Mouse (Mus musculus) CD4-positive, CD25-positive, alpha-beta regulatory T cell, adult 2 months (primary cell): Measurements from ENCODE around the gene Tmem127.
"Not testable (repeated sequence)": the region's sequence is repeated elsewhere in the genome, so short reads cannot be mapped to it uniquely, and the experiment has no call there.

Experiments used
- DNase-seq: peaks from one replicate; pipeline ENCODE4 v3.0.0-alpha.2; 2012; ENCODE audit warnings: low read depth, low spot score

The Tmem127 gene

DNA sequence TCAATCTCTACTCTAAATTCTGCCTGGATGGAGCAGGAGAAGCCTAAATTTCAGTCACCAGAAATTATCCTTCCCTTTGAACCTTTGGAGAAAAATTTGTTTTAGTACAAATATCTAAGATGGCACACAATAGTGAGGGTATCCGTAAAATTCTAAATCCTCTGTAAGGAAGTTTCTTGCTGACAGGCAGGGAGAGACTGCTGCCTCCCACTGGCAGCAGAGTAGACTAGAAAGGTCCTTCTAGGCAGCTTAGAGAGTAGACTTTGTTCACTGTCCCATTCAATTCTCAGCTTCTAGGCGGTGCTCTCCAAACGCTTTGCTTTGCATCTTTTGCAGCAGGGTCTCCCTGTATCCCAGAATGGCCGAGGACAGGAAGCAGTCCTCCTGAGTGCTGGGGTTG lies 20.1 kb downstream of the Tmem127 start:
- DNase-seq = no peak

DNA sequence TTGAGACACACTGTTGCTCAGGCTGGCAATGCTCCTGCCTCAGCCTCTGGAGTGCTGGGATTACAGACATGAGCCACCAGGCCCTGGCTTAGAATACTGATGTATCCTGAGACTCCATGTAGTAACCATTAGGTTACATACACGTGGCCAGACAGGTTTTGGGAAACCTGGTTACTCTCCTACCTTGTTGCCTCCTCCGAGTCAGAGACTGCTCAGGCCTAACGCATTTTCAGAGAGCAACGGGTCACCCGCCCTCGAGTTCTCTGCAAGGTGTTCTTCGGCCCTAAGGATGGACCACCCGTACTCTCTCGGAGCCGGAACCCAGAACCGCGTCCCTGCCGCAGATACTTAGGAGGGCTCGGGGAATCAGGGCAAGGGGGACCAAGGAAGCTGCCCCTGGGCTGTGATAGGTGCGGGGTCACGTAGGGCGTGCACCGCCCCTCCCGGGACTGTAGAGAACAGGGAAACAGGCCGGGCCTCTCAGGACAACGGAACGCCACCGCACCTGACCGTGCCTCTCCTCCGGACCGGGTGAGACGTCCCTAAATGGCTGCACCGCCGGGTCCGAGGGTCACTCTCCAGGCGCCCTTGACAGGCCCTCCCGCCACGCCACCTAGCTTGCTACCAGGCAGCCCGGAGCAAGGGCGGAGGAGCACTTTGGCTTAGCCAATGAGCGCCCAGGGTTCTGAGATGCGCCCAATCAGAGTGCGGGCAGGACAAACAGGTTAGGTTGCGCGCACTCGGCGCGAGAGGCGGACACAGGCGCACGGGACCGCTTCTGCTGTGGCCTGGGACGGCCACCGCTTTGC lies 22.0 kb downstream of the Tmem127 start, which contains the start of gene Stard7:
Gene Stard7 (plus strand): TSS at position 728 of the 809 bp plus-strand sequence.
- DNase-seq = peak; percentile 97

DNA sequence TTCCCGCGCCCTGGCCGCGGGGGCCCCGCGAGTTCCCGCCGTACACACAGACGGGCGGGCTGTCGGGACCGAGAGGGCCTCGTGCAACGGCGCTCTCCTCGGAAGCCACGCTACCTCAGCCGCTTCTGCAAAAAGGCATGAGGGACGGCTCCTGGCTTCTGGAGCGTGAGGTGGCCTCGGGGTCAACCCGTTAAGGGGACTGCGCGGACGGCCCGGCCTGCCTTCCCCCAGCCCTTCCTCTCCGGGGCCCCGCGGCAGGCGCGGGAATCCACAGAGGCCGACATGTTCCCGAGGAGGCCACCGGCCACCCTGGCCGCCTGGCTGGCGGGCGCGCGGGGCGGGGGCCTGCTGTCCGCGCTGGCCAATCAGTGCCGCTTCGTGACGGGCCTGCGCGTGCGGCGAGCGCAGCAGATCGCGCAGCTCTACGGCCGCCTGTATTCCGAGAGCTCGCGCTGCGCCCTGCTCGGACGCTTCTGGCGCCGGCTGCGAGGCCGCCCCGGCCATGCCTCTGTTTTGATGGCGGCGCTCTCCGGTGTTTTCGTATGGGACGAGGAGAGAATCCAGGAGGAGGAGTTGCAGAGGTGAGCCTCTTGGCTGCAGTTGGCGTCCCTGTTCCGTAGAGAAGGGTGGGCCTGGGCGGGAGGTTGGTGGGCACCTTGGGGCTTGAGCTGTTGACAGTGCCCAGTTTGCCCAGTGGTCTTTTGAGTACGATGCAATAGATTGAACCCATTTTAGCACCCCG lies 22.8 kb downstream of the Tmem127 start:
- DNase-seq = peak; percentile 89

DNA sequence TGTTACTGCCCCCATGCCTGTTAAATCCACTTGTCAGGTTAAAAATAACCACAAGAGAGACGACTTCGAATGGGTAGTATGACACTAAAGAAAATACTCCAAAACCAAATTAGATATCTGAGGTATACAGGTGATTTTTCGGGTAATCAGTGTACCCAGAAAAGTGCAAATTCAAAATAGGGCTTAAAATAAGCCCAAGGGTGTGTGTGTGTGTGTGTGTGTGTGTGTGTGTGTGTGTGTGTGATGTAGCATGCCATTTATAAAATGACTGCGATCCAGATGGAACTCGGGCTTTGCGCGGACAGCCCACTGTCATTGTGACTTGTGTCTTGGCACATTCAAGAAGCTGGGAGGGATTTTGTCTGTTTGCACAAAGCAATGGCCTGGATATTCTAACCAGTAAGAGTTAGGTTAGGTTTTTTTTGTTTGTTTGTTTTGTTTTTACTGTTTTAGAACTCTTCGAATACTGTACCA lies 23.4 kb downstream of the Tmem127 start:
- peak; percentile 40 for DNase-seq

DNA sequence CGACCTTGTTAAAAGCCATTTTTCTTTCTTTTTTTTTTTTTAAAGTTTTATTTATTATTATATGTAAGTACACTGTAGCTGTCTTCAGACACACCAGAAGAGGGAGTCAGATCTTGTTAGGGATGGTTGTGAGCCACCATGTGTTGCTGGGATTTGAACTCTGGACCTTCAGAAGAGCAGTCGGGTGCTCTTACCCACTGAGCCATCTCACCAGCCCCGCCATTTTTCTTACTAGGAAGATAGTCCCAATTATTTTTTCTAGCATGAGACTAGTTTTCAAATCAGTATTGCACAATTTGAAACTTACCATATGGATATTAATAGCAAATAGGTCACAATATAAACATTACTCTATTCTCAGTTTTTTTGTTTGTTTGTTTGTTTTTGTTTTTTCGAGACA lies 24.3 kb downstream of the Tmem127 start:
- not testable (repeated sequence) for DNase-seq

DNA sequence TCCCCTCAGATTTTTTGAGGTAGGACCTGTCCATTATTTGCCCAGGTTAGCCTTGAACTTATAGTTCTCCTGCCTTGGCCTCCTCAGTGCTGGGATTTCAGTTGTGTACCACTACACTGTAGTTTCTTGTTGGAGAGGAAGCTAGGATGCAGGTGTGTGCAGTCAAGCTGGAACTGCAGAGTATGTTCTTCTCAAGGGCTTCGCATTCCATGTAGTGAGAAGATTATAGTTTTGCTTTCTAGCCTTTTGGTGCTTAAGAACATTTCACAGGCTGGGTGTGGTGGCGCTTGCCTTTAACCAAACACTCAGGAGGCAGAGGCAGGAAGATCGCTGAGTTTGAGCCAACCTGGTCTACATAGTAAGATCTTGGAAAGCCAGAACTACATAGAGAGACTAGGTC lies 25.1 kb downstream of the Tmem127 start:
- DNase-seq = no peak

DNA sequence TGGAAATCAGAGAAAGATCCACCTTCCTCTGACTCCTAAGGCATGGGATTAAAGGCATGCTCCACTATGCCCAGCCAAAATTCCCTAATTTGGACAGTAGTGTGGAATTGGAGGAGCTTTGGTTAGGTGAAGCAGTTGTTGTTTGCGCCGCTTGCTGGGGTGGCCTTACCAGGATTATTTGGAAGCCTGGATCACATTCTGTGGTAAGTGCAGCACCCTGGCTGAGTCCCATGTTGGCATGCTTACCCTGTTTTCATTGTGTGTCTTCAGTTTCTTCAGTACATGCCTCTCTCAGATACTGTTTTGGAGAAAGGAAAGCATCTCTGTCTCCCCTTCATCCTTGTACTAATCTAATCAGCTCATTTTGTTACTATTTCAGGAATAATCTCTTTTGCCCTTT lies 26.9 kb downstream of the Tmem127 start:
- no peak for DNase-seq

DNA sequence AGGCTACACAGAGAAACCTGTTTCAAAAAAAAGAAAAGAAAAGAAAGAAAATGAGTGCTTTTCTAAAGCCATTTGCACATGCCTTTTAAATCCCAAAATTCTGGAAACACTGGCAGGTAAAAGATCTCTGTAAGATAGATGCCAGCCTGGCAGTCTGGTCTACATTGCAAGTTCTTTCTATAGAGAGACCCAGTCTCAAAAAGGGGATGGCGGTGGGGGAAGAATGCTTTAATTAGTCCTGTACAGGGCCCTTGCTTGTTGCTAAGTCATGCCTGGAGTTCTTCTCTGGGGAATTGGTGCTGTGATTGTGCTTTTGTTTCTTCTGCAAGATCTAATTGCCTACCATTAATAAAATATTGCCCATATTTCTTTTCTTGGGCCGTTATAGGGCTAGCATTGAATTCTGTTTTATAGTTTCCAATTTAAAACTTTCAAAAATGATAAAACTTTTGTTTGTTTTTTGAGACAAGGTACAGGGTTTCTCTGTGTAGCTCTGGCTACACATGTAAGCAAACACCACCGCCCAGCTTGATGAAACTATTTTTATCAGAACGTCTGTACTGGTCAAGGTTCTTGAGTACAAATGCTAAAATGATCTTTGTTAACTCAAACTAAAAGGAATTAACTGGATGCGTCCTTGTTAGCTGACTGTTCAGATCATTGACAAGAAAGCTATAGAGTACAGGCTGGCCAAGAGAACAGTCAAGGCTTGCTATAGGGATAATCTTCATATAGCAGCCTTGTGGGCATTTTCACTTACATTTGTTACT lies 28.0 kb downstream of the Tmem127 start:
- DNase-seq = no peak

DNA sequence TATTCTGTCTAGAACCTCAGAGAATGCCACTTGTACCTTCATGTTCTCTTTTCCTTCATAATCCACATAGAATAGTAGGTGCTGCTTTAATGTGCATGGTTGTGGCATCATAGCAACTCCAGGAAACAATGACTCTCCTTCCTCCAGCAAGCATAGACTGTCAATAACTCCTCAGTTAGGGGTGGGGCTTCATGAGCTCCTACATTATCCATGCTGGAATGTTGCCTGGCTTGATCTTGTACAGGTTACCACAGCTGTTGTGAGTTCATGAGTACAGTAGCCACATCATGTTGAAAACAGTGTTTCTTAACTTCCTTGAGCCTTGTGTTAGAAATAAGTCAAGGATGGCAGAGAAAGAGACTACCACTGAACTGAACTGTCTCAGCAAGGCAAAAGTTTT lies 30.5 kb downstream of the Tmem127 start:
- no peak for DNase-seq

DNA sequence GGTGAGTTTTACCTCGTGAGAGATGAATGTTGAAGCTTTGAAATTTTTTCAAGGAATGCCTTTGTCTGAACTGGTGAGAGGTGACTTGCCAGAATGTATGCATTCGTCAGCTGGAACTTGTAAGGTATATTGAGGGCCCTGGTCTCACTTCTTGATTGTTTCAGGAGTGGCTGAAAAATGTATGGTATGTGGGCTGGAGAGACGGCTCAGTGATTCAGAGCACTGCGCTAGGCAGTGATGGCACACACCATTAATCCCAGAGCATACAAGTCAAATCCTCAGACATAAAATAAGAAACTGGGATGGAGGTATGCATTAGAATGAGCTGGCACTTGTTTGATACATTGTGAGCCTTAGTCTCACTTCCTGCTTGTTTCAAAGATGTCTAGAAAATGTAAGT lies 44.5 kb downstream of the Tmem127 start:
- DNase-seq = no peak

DNA sequence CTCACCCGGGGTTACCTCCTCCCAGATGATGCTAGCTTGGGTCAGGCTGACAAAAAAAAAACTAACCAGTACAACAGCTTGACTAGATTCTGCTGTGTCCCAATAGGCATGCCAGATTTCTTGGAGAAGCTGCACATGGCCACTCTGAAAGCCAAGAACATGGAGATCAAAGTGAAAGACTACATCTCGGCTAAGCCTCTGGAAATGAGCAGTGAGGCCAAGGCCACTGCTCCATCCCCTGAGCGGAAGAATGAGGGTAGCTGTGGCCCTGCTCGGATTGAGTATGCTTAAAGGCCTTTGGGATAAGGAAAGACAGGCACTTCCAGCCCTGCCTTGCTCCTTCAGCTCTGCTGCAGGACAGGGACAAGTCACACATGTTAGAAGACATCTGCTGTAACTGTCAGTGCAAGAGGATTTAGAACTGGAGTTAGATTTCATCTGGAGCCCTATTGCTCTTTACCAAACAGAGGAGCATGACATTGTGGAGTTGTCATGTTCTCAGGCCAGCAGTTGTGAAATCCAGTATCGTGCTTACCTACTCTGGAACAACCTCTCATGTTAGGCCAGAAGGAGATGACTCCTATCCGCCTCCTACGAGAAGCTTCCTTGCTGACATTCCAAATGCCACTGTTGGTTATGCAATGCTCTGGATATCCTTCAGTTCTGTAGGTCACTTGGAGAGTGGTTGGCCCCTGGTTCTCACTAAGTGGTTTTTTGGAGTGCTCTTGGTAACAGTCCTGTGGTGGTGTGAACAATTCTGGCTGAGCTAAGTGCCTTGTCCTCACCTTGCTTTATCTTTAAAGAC lies 49.5 kb downstream of the Tmem127 start:
- DNase-seq = no peak

DNA sequence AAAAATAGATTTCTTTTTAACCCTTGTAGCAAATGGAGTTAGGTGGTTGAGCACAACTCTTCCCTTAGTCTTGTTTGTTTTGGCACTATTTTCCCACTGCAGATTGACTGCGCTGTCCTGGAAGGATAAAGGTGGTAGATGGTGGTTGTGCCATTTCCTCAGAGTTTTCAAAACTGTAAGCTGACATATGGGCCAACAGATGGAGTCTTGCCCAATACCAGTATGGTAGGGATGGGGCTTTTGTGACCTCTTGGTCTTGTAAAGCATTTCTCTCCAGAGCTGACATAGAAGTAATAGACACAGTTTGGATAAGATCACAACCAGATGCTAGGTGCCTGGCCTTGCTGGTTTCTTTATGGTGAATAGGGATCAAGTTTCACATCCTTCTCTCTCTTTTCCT lies 50.3 kb downstream of the Tmem127 start:
- DNase-seq = no peak

DNA sequence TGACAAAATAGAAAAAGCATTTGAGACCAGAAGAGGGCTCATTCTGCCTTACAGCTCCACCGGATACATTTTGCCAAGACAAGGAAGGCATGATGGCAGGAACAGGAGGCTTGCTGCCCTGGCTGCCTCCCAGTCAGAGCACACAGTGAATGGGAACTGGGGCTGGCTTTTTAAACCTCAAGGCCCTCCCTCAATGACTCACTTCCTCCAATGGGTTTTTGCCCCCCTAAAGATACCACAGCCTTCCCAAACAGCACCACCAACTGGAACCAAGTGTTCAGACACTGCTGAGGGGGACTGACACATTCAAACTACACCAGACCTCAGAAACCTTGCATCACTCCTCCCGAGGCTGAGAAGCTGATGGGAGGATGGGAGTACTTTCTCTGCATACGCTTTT lies 53.0 kb downstream of the Tmem127 start:
- DNase-seq = peak; percentile 19

DNA sequence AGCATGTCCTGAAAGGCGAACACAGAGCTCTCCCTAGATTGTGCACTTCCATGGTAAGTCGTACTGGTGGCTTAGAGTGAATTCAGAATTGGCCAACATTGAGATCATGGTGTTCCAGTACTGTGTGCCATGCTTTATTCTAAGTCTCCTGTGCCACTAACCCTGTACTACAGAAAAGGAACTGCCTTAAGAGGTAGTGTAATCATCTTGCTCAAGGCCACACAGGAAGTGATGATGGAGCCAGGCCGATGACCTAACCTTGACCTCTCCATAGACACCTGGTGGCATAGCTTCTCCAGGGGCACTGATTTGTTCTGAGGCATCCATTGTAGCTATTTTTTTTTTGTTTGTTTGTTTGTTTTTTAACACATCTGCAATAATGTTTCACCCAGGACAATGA lies 54.2 kb downstream of the Tmem127 start:
- DNase-seq = peak; percentile 7

DNA sequence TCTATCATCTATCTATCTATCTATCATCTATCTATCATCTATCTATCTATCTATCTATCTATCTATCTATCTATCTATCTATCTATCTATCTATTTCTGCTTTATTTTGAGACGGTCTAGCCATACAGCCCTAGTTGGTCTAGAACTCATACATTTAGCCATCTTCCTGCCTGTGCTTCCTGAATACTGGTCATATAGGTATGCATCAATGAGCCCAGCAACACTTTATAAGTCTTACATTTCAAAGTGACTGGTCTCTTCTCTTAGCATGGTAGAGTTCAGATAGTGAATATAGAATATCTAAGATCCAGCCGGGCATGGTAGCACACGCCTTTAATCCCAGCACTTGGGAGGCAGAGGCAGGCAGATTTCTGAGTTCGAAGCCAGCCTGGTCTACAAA lies 56.5 kb downstream of the Tmem127 start:
- DNase-seq = not testable (repeated sequence)

DNA sequence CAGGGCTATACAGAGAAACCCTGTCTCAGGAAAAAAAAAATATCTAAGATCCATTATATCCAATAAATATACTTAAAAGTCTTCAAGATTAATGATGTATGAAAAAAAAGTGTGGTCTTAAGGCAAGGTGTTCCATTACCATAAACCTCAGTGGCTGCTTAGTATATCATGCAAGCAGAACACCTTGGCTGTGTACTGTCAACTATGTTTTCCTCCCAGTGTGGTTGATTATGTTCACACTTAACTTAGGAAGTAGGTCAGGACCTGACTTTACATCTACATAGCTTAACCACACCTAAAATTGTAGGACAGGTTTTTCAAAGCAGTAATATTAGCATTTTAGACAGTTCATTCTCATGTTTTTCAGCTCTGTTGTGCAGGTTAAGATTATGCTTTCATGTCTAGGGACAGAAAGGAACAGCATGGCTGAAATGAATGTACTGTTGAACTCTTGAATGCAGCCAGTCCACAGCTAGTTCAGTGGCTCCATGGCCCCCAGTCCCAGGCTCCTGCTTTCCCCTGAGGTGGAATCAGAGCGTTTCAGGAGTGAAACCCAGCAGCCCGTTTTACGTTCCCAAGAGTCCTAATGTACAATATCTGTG lies 57.0 kb downstream of the Tmem127 start:
- DNase-seq = peak; percentile 9

DNA sequence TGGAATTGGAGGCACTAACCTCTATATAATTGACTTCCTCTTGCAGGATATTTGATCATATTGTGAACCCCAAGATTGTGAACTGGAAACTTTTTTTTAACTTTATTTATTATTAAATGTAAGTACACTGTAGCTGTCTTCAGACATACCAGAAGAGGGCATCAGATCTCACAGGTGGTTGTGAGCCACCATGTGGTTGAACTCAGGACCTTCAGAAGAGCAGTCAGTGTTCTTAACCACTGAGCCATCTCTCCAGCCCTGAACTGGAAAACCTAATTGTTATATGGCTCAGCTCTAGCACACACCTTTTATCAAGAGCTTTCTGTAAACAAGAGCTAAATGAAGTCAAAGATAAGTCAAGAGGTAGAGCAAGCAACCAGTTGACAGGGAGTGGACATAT lies 58.4 kb downstream of the Tmem127 start:
- DNase-seq = peak; percentile 79

DNA sequence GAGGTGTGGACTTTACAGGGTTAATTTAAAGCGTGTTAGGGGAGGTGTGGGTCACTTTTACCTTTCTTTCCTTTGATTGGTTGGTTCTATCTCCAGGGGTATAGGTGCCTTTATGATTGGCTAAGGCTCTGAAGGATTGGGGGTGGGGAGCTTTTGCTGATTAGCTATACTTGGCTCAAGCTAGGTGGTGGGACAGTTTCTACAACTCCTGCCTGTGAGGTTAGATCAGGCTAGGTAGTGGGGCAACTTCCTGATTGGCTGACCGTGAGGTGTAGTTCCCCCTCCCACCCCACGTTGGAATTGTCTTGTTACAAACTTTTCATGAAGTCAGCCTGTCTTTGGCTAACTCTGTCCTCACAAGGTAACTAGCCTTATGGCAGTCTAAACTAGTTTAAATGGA lies 59.5 kb downstream of the Tmem127 start:
- no peak for DNase-seq

DNA sequence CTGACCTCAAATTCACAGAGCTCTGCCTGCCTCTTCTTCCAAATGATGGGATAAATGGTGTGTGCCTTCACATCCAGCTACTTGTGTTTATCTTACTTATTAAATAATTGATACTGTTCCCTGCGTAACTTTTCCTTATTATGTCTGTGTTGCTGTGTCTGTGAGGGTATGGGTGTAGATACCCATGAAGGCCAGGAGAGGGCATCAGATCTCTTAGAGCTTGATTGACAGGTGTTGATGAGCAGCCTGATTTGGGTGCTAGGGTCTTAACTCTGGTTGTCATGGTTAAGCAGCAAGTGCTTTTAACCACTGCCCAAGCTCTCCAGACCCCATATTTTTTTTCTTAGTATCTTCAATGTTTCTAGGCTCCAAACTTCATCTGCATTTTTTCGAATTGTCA lies 61.0 kb downstream of the Tmem127 start:
- peak; percentile 77 for DNase-seq

DNA sequence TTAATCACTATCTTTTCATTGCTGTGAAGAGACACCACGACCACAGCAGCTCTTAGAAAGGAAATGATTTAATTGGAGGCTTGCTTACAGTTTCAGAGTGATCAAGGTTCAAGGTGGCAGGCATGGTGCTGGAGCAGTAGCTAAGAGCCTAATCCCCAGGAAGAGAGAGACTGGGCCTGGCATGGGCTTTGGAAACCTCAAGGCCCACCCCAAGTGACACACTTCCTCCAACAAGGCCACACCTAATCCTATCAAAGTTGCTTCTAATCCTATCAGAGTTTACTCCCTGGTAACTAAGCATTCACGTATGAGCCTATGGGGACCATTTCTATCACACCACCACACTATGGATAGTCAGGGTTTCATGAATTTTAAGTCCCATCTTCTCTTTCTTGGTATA lies 62.5 kb downstream of the Tmem127 start:
- DNase-seq = peak; percentile 43

DNA sequence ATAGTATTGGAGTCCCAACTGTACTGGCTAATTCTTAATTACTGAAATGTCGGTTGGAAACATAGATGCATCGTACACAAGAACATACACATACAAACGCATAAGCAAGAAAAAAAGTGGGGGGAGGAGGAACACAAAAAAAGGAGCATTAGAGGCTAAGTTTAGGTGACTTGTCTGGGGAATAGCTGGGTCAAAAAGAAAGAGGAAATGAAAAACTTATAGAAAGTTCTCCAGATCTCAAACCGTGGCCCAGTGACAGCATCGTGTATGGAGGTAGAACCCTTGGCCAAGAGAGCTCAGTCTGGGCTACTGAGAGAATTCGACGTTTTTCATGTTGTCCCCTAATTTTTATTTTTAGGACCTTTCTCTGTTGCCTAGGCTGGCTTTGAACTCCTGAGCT lies 63.0 kb downstream of the Tmem127 start:
- DNase-seq = no peak
